Mouse (Mus musculus): ENCODE results near the gene Marveld3. TPM values are rescaled to one million over a fixed set of nuclear protein-coding genes. Genes with fewer than 3 reads are reported as not detected.

Marveld3 gene
- polyA plus RNA-seq, 1 experiment from 2014 or later = 0.51 TPM

- Histone ChIP-seq H3K4me1 (ENCODE audit: control insufficient read depth, low read depth, low read length) (no peaks in the 10 kb centered on the region), H3K36me3 (ENCODE audit: control insufficient read depth, insufficient read depth) (peaks cover 9% of the 10 kb centered on the region), H3K9ac (ENCODE audit: low read depth, low read length) (no peak overlapping the region), H3K27ac (ENCODE audit: low read length) (no peak overlapping the region), H3K27me3 (ENCODE audit: control insufficient read depth, insufficient read depth, low read depth, low read length) (no peaks in the 10 kb centered on the region), H3K4me3 (ENCODE audit: low read depth, low read length) (no peak overlapping the region), H3K9me3 (replicated peaks; ENCODE audit: control insufficient read depth, low read length) (no peaks in the 10 kb centered on the region), H3K4me2 (ENCODE audit: low read depth, low read length) (no peak overlapping the region)
- no peak for ATAC-seq (ENCODE audit: low read depth)
Observed at GRCm38 (mm10) chr8:109902379-109902778, 59.6 kb downstream of the Marveld3 start.

Other genes starting within 250 kb of the Marveld3 start
- gene Atxn1l, start 224.5 kb downstream of the Marveld3 start, polyA plus RNA-seq (2015; fragmentation: Nextera tagmentation; extraction: Ambion mirVana) = 2.8 and 3.2 TPM in 2 replicates
- 16.6 and 19.4 TPM in 2 replicates for gene Ap1g1, start 183.6 kb downstream of the Marveld3 start, polyA plus RNA-seq (2015; fragmentation: Nextera tagmentation; extraction: Ambion mirVana)
- 3.3 and 3.4 TPM in 2 replicates for gene Phlpp2, start 93.7 kb downstream of the Marveld3 start, polyA plus RNA-seq (2015; fragmentation: Nextera tagmentation; extraction: Ambion mirVana)
- gene Tat, start 28.2 kb upstream of the Marveld3 start, polyA plus RNA-seq (2015; fragmentation: Nextera tagmentation; extraction: Ambion mirVana) = 0.35 and 0.45 TPM in 2 replicates
- 0.09 TPM in 1 of 2 replicates, not detected in the other for gene Chst4, start 77.5 kb upstream of the Marveld3 start, polyA plus RNA-seq (2015; fragmentation: Nextera tagmentation; extraction: Ambion mirVana)
- 1.3 and 1.4 TPM in 2 replicates for gene Zfp612, start 117.5 kb upstream of the Marveld3 start, polyA plus RNA-seq (2015; fragmentation: Nextera tagmentation; extraction: Ambion mirVana)
- not detected in 2 replicates for gene Gm21964, start 139.0 kb upstream of the Marveld3 start, polyA plus RNA-seq (2015; fragmentation: Nextera tagmentation; extraction: Ambion mirVana)
- gene Gm17720, start 140.6 kb upstream of the Marveld3 start, polyA plus RNA-seq (2015; fragmentation: Nextera tagmentation; extraction: Ambion mirVana) = not detected in 2 replicates
- gene Calb2, start 206.0 kb upstream of the Marveld3 start, polyA plus RNA-seq (2015; fragmentation: Nextera tagmentation; extraction: Ambion mirVana) = not detected in 2 replicates

Measured in liver, embryonic 16.5 days (tissue).